Mouse (Mus musculus): ENCODE measurements around the gene Mcu. TPM values are rescaled to one million over a fixed set of nuclear protein-coding genes. Genes with fewer than 3 reads are reported as not detected.
A peak's percentile ranks its signal among the peaks of the same experiment; 100 is the strongest.

The Mcu gene
- total RNA-seq, 1 experiment: 12.3 TPM

GRCm38 (mm10) chr10:59617776-59618175 is 1.3 kb upstream of the Mcu start:
- Histone ChIP-seq H3K9ac (ENCODE audit: insufficient read depth, low read depth, low read length, poor library complexity, severe bottlenecking) (no peak overlapping the region), H3K4me1 (ENCODE audit: control insufficient read depth in 2 of 2, insufficient read depth in 2 of 2, low read length in 2 of 2, poor library complexity in 1 of 2) (0 out of 4 replicates have a peak, but pooled peaks cover 2 to 4% of the 10 kb centered on the region in 2 experiments), H3K36me3 (ENCODE audit: control insufficient read depth, insufficient read depth, low read length, poor library complexity, severe bottlenecking) (no peaks in the 10 kb centered on the region), H3K4me3 (ENCODE audit: insufficient read depth in 1 of 2, low read depth in 1 of 2, low read length in 2 of 2, poor library complexity in 1 of 2, severe bottlenecking in 1 of 2) (no peak overlapping the region), H3K9me3 (ENCODE audit: control insufficient read depth, insufficient read depth, low read depth, low read length) (no peaks in the 10 kb centered on the region), H3K27ac (ENCODE audit: insufficient read depth, low read depth, low read length, poor library complexity, severe bottlenecking) (no peak overlapping the region)
- TF ChIP-seq ZNF384 (IDR thresholded peaks at IDR 0.05; ENCODE audit: low read depth, low read length): no peak
- peak; percentile 57; the same call in 1 of the 2 replicates for TF ChIP-seq CHD2 (IDR thresholded peaks at IDR 0.05; ENCODE audit: low read depth, low read length)
- no peak for TF ChIP-seq MAFK (IDR thresholded peaks at IDR 0.05; ENCODE audit: insufficient read depth, low read depth, low read length)
- no peak for DNase-seq (ENCODE audit: low read depth, low spot score)
- in situ Hi-C loops (cut with MboI; ENCODE audit: low sequenced_read_pairs in 2 of 2, unreplicated experiment in 2 of 2): no loop called here

- H3K9ac ChIP-seq (ENCODE audit: insufficient read depth, low read depth, low read length, poor library complexity, severe bottlenecking): peak within 1 kb of the TSS; percentile 89
- H3K36me3 ChIP-seq (ENCODE audit: control insufficient read depth, insufficient read depth, low read length, poor library complexity, severe bottlenecking): no peaks in the 10 kb centered on the region
- in situ Hi-C loops (cut with MboI; ENCODE audit: low sequenced_read_pairs in 2 of 2, unreplicated experiment in 2 of 2): no loop called here
- TF ChIP-seq ZNF384 (IDR thresholded peaks at IDR 0.05; ENCODE audit: low read depth, low read length) (no peak), HCFC1 (IDR thresholded peaks at IDR 0.05; ENCODE audit: borderline replicate concordance, insufficient read depth, low read length) (no peak), CHD2 (IDR thresholded peaks at IDR 0.05; ENCODE audit: low read depth, low read length) (no peak), ZC3H11A (IDR thresholded peaks at IDR 0.05; ENCODE audit: borderline replicate concordance, low read depth, low read length) (no peak), MAFK (IDR thresholded peaks at IDR 0.05; ENCODE audit: insufficient read depth, low read depth, low read length) (no peak)
- DNase-seq (ENCODE audit: low read depth, low spot score): peak; percentile 51
- peak within 1 kb of the TSS; percentile 87 to 94 for H3K4me3 ChIP-seq (ENCODE audit: insufficient read depth in 1 of 2, low read depth in 1 of 2, low read length in 2 of 2, poor library complexity in 1 of 2, severe bottlenecking in 1 of 2)
- no peaks in the 10 kb centered on the region for H3K9me3 ChIP-seq (ENCODE audit: control insufficient read depth, insufficient read depth, low read depth, low read length)
- no peak within 1 kb of the TSS for H3K27ac ChIP-seq (ENCODE audit: insufficient read depth, low read depth, low read length, poor library complexity, severe bottlenecking)
- 0 out of 4 replicates have a peak, but pooled peaks cover 2 to 4% of the 10 kb centered on the region in 2 experiments for H3K4me1 ChIP-seq (ENCODE audit: control insufficient read depth in 2 of 2, insufficient read depth in 2 of 2, low read length in 2 of 2, poor library complexity in 1 of 2)
Observed at GRCm38 (mm10) chr10:59615981-59616520, 441 bp downstream of the Mcu start, which contains the start of gene Gm10322. Gm10322 (plus strand) TSS chr10:59616063.

- H3K36me3 ChIP-seq (ENCODE audit: control insufficient read depth, insufficient read depth, low read length, poor library complexity, severe bottlenecking): no peaks in the 10 kb centered on the region
- H3K9ac ChIP-seq (ENCODE audit: insufficient read depth, low read depth, low read length, poor library complexity, severe bottlenecking): peak overlapping the region; percentile 89; the same call in 1 of the 2 replicates
- DNase-seq (ENCODE audit: low read depth, low spot score): no peak
- TF ChIP-seq HCFC1 (IDR thresholded peaks at IDR 0.05; ENCODE audit: borderline replicate concordance, insufficient read depth, low read length): no peak
- no peak overlapping the region for H3K27ac ChIP-seq (ENCODE audit: insufficient read depth, low read depth, low read length, poor library complexity, severe bottlenecking)
- peak overlapping the region; percentile 87 to 94 for H3K4me3 ChIP-seq (ENCODE audit: insufficient read depth in 1 of 2, low read depth in 1 of 2, low read length in 2 of 2, poor library complexity in 1 of 2, severe bottlenecking in 1 of 2)
- in situ Hi-C loops (cut with MboI; ENCODE audit: low sequenced_read_pairs in 2 of 2, unreplicated experiment in 2 of 2): no loop called here
- no peaks in the 10 kb centered on the region for H3K9me3 ChIP-seq (ENCODE audit: control insufficient read depth, insufficient read depth, low read depth, low read length)
- 0 out of 4 replicates have a peak, but pooled peaks cover 2 to 4% of the 10 kb centered on the region in 2 experiments for H3K4me1 ChIP-seq (ENCODE audit: control insufficient read depth in 2 of 2, insufficient read depth in 2 of 2, low read length in 2 of 2, poor library complexity in 1 of 2)
Observed at GRCm38 (mm10) chr10:59615411-59615810, 1.1 kb downstream of the Mcu start.

GRCm38 (mm10) chr10:59614141-59614540 is 2.4 kb downstream of the Mcu start:
- no peaks in the 10 kb centered on the region for H3K36me3 ChIP-seq (ENCODE audit: control insufficient read depth, insufficient read depth, low read length, poor library complexity, severe bottlenecking)
- no peak overlapping the region for H3K9ac ChIP-seq (ENCODE audit: insufficient read depth, low read depth, low read length, poor library complexity, severe bottlenecking)
- H3K27ac ChIP-seq (ENCODE audit: insufficient read depth, low read depth, low read length, poor library complexity, severe bottlenecking): no peak overlapping the region
- in situ Hi-C loops (cut with MboI; ENCODE audit: low sequenced_read_pairs in 2 of 2, unreplicated experiment in 2 of 2): no loop called here
- no peaks in the 10 kb centered on the region for H3K9me3 ChIP-seq (ENCODE audit: control insufficient read depth, insufficient read depth, low read depth, low read length)
- TF ChIP-seq MAFK (IDR thresholded peaks at IDR 0.05; ENCODE audit: insufficient read depth, low read depth, low read length) (no peak), CHD2 (IDR thresholded peaks at IDR 0.05; ENCODE audit: low read depth, low read length) (no peak), ZC3H11A (IDR thresholded peaks at IDR 0.05; ENCODE audit: borderline replicate concordance, low read depth, low read length) (no peak), HCFC1 (IDR thresholded peaks at IDR 0.05; ENCODE audit: borderline replicate concordance, insufficient read depth, low read length) (no peak), ZNF384 (IDR thresholded peaks at IDR 0.05; ENCODE audit: low read depth, low read length) (no peak)
- H3K4me1 ChIP-seq (ENCODE audit: control insufficient read depth in 2 of 2, insufficient read depth in 2 of 2, low read length in 2 of 2, poor library complexity in 1 of 2): 0 out of 4 replicates have a peak, but pooled peaks cover 2 to 4% of the 10 kb centered on the region in 2 experiments
- H3K4me3 ChIP-seq (ENCODE audit: insufficient read depth in 1 of 2, low read depth in 1 of 2, low read length in 2 of 2, poor library complexity in 1 of 2, severe bottlenecking in 1 of 2): no peak overlapping the region
- DNase-seq (ENCODE audit: low read depth, low spot score): no peak

- DNase-seq (ENCODE audit: low read depth, low spot score): no peak
- no peak overlapping the region for H3K27ac ChIP-seq (ENCODE audit: insufficient read depth, low read depth, low read length, poor library complexity, severe bottlenecking)
- no peak for TF ChIP-seq HCFC1 (IDR thresholded peaks at IDR 0.05; ENCODE audit: borderline replicate concordance, insufficient read depth, low read length)
- TF ChIP-seq CHD2 (IDR thresholded peaks at IDR 0.05; ENCODE audit: low read depth, low read length): no peak
- TF ChIP-seq ZNF384 (IDR thresholded peaks at IDR 0.05; ENCODE audit: low read depth, low read length): no peak
- TF ChIP-seq MAFK (IDR thresholded peaks at IDR 0.05; ENCODE audit: insufficient read depth, low read depth, low read length): no peak
- no peak for TF ChIP-seq ZC3H11A (IDR thresholded peaks at IDR 0.05; ENCODE audit: borderline replicate concordance, low read depth, low read length)
- no peaks in the 10 kb centered on the region for H3K36me3 ChIP-seq (ENCODE audit: control insufficient read depth, insufficient read depth, low read length, poor library complexity, severe bottlenecking)
- H3K4me3 ChIP-seq (ENCODE audit: insufficient read depth in 1 of 2, low read depth in 1 of 2, low read length in 2 of 2, poor library complexity in 1 of 2, severe bottlenecking in 1 of 2): no peak overlapping the region
- 0 out of 4 replicates have a peak, but pooled peaks cover 2 to 4% of the 10 kb centered on the region in 2 experiments for H3K4me1 ChIP-seq (ENCODE audit: control insufficient read depth in 2 of 2, insufficient read depth in 2 of 2, low read length in 2 of 2, poor library complexity in 1 of 2)
- in situ Hi-C loops (cut with MboI; ENCODE audit: low sequenced_read_pairs in 2 of 2, unreplicated experiment in 2 of 2): no loop called here
- H3K9me3 ChIP-seq (ENCODE audit: control insufficient read depth, insufficient read depth, low read depth, low read length): no peaks in the 10 kb centered on the region
- H3K9ac ChIP-seq (ENCODE audit: insufficient read depth, low read depth, low read length, poor library complexity, severe bottlenecking): no peak overlapping the region
Observed at GRCm38 (mm10) chr10:59613276-59613675, 3.2 kb downstream of the Mcu start.

All from ES-E14 (cell line).